Mouse (Mus musculus): ENCODE measurements around the gene Gcnt7. TPM values are rescaled to one million over a fixed set of nuclear protein-coding genes. Genes with fewer than 3 reads are reported as not detected.
A peak's percentile ranks its signal among the peaks of the same experiment; 100 is the strongest.

The Gcnt7 gene
- polyA plus RNA-seq, 1 experiment from 2014 or later, result 0.40 TPM

GRCm38 (mm10) chr2:172407499-172407898 is 50.9 kb downstream of the Gcnt7 start:
- H3K9me3 ChIP-seq (ENCODE audit: low read length), result no peaks in the 10 kb centered on the region
- H3K27me3 ChIP-seq (ENCODE audit: insufficient read depth, low read length), result no peaks in the 10 kb centered on the region
- TF ChIP-seq EP300 (IDR thresholded peaks at IDR 0.05; ENCODE audit: low read depth) (no peak), CTCF (IDR thresholded peaks at IDR 0.05; ENCODE audit: low read depth) (no peak)
- no peak for DNase-seq
- H3K4me3 ChIP-seq (ENCODE audit: low read depth, low read length), result no peak overlapping the region
- no peak overlapping the region for H3K4me2 ChIP-seq (ENCODE audit: low read depth, low read length)
- peaks cover 5% of the 10 kb centered on the region; the same call in 1 of the 2 replicates for H3K4me1 ChIP-seq (ENCODE audit: insufficient read depth)
- 75% methylated on average over 2 of the region's 2 CpGs for WGBS (ENCODE audit: insufficient replicate concordance)
- no peaks in the 10 kb centered on the region for H3K36me3 ChIP-seq (replicated peaks; ENCODE audit: insufficient read depth, low read length)
- no peak overlapping the region for H3K27ac ChIP-seq (ENCODE audit: low read depth)
- no peak overlapping the region for H3K9ac ChIP-seq (replicated peaks)
- no peak for ATAC-seq

DNA sequence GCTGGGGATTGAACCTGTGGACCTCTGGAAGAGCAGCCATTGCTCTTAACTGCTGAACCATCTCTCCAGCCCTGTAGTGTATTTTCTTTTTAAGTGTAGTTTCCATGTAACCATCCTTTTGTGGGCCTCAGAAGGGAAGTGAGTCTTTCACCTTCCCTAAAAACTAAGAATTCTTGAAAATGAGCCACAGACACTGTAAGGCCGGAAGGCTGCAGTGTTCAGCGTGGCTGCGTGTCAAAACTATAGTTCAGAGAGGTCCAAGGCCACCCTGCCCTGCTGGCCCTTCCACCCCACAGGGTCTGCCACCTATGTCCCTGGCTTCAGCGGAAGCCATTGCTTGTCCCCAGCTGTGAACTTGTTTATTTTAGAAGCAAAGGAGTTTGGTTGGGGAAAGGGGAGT is 52.2 kb downstream of the Gcnt7 start:
- DNase-seq (no peak), ATAC-seq (no peak)
- Histone ChIP-seq H3K9ac (replicated peaks) (no peak overlapping the region), H3K4me3 (ENCODE audit: low read depth, low read length) (no peak overlapping the region), H3K4me1 (ENCODE audit: insufficient read depth) (peaks cover 11% of the 10 kb centered on the region), H3K4me2 (ENCODE audit: low read depth, low read length) (no peak overlapping the region), H3K27me3 (ENCODE audit: insufficient read depth, low read length) (no peaks in the 10 kb centered on the region), H3K9me3 (ENCODE audit: low read length) (no peaks in the 10 kb centered on the region), H3K36me3 (replicated peaks; ENCODE audit: insufficient read depth, low read length) (no peaks in the 10 kb centered on the region), H3K27ac (ENCODE audit: low read depth) (no peak overlapping the region)
- TF ChIP-seq CTCF (IDR thresholded peaks at IDR 0.05; ENCODE audit: low read depth) (no peak), EP300 (IDR thresholded peaks at IDR 0.05; ENCODE audit: low read depth) (no peak)
- 48% methylated on average over 4 of the region's 4 CpGs for WGBS (ENCODE audit: insufficient replicate concordance)

DNA sequence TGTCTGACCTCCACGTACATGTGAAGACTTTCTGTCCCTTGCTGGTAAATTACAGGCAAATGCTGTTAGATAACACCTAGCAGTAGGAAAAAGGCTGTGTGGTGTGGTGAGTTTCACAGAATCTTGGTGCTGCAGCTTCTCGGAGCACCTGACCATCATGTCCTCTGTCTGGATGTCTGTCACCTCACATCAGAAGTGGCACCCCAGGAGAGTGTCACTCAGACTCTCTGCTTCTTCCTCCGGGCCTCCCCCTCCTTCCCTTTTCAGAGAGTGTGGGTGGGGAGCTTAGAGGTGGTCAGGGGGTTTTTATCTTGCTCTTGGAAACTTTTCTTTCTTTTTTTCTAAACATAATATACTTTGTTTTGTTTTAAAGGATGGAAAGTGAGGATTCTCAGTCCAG is 53.4 kb downstream of the Gcnt7 start:
- Histone ChIP-seq H3K36me3 (replicated peaks; ENCODE audit: insufficient read depth, low read length) (no peaks in the 10 kb centered on the region), H3K4me2 (ENCODE audit: low read depth, low read length) (no peak overlapping the region), H3K4me1 (ENCODE audit: insufficient read depth) (peaks cover 16% of the 10 kb centered on the region), H3K27ac (ENCODE audit: low read depth) (no peak overlapping the region), H3K9me3 (ENCODE audit: low read length) (no peaks in the 10 kb centered on the region), H3K9ac (replicated peaks) (no peak overlapping the region), H3K4me3 (ENCODE audit: low read depth, low read length) (no peak overlapping the region), H3K27me3 (ENCODE audit: insufficient read depth, low read length) (no peaks in the 10 kb centered on the region)
- WGBS (ENCODE audit: insufficient replicate concordance), result 57% methylated on average over 3 of the region's 3 CpGs
- ATAC-seq, result no peak
- no peak for DNase-seq
- TF ChIP-seq EP300 (IDR thresholded peaks at IDR 0.05; ENCODE audit: low read depth) (no peak), CTCF (IDR thresholded peaks at IDR 0.05; ENCODE audit: low read depth) (no peak)

GRCm38 (mm10) chr2:172404239-172404638 is 54.2 kb downstream of the Gcnt7 start:
- 61% methylated on average over 7 of the region's 7 CpGs for WGBS (ENCODE audit: insufficient replicate concordance)
- H3K27ac ChIP-seq (ENCODE audit: low read depth), result no peak overlapping the region
- no peaks in the 10 kb centered on the region for H3K27me3 ChIP-seq (ENCODE audit: insufficient read depth, low read length)
- no peak for TF ChIP-seq EP300 (IDR thresholded peaks at IDR 0.05; ENCODE audit: low read depth)
- no peak for TF ChIP-seq CTCF (IDR thresholded peaks at IDR 0.05; ENCODE audit: low read depth)
- H3K4me1 ChIP-seq (ENCODE audit: insufficient read depth), result peaks cover 17% of the 10 kb centered on the region
- H3K36me3 ChIP-seq (replicated peaks; ENCODE audit: insufficient read depth, low read length), result no peaks in the 10 kb centered on the region
- ATAC-seq (no peak), DNase-seq (no peak)
- H3K4me2 ChIP-seq (ENCODE audit: low read depth, low read length), result no peak overlapping the region
- no peak overlapping the region for H3K4me3 ChIP-seq (ENCODE audit: low read depth, low read length)
- no peaks in the 10 kb centered on the region for H3K9me3 ChIP-seq (ENCODE audit: low read length)
- H3K9ac ChIP-seq (replicated peaks), result no peak overlapping the region

DNA sequence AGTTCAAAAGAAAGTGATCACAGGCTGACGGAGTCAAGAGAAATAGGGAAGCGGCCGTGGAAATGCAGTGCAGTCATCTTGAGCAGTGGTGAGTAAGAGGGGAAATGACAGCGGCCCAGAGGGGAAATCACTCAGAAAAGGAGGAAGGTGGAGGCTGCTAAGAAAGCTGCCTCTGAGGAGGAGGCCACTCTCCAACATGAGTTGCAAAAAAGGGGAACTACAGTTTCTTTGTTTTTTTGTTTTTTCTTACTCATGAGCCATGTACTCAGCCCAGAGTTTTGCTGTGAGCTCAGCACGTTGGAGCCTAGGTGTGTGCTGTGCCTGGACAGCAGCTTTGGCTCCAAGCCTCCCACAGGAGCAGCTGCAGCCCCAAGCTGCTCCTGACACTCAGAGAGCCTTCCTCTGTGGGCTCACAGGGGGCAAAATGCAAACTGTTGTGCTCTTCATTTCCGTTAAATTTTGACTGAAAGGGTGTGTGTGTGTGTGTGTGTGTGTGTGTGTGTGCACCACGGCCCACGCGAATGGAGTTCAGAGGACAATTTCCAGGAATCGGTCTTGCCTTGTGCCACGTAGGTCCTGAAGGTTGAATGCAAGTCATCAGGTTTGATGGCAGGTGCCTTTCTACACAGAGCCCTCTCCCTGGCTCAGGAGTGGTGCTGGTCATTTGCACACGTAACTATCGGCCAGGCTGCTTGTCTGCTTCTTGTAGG is 57.1 kb downstream of the Gcnt7 start:
- no peaks in the 10 kb centered on the region for H3K36me3 ChIP-seq (replicated peaks; ENCODE audit: insufficient read depth, low read length)
- no peak overlapping the region for H3K4me2 ChIP-seq (ENCODE audit: low read depth, low read length)
- peak; percentile 80 for ATAC-seq
- TF ChIP-seq CTCF (IDR thresholded peaks at IDR 0.05; ENCODE audit: low read depth) (no peak), EP300 (IDR thresholded peaks at IDR 0.05; ENCODE audit: low read depth) (no peak)
- H3K4me3 ChIP-seq (ENCODE audit: low read depth, low read length), result no peak overlapping the region
- peak overlapping the region; percentile 90 for H3K27ac ChIP-seq (ENCODE audit: low read depth)
- no peaks in the 10 kb centered on the region for H3K27me3 ChIP-seq (ENCODE audit: insufficient read depth, low read length)
- WGBS (ENCODE audit: insufficient replicate concordance), result 28% methylated on average over 13 of the region's 13 CpGs
- DNase-seq, result peak; percentile 64
- peaks cover 19% of the 10 kb centered on the region for H3K4me1 ChIP-seq (ENCODE audit: insufficient read depth)
- H3K9me3 ChIP-seq (ENCODE audit: low read length), result no peaks in the 10 kb centered on the region
- no peak overlapping the region for H3K9ac ChIP-seq (replicated peaks)

Other genes starting within 250 kb of the Gcnt7 start
- not detected in 2 replicates for gene Mc3r, start 210.1 kb downstream of the Gcnt7 start, polyA plus RNA-seq (2015; fragmentation: Nextera tagmentation; extraction: Ambion mirVana)
- 67.0 and 81.2 TPM in 2 replicates for gene Fam210b, start 113.0 kb downstream of the Gcnt7 start, polyA plus RNA-seq (2015; fragmentation: Nextera tagmentation; extraction: Ambion mirVana)
- gene Aurka, start 88.1 kb downstream of the Gcnt7 start, polyA plus RNA-seq (2015; fragmentation: Nextera tagmentation; extraction: Ambion mirVana), result 41.4 and 45.4 TPM in 2 replicates
- 16.2 and 17.1 TPM in 2 replicates for gene Cstf1, start 87.9 kb downstream of the Gcnt7 start, polyA plus RNA-seq (2015; fragmentation: Nextera tagmentation; extraction: Ambion mirVana)
- gene Cass4, start 64.8 kb downstream of the Gcnt7 start, polyA plus RNA-seq (2015; fragmentation: Nextera tagmentation; extraction: Ambion mirVana), result 0.59 and 0.72 TPM in 2 replicates
- 62.4 and 68.5 TPM in 2 replicates for gene Rtf2, start 18.0 kb downstream of the Gcnt7 start, polyA plus RNA-seq (2015; fragmentation: Nextera tagmentation; extraction: Ambion mirVana)
- not detected in 2 replicates for gene Fam209, start 13.9 kb upstream of the Gcnt7 start, polyA plus RNA-seq (2015; fragmentation: Nextera tagmentation; extraction: Ambion mirVana)
- gene Tfap2c, start 91.0 kb upstream of the Gcnt7 start, polyA plus RNA-seq (2015; fragmentation: Nextera tagmentation; extraction: Ambion mirVana), result not detected in 2 replicates